Mouse (Mus musculus): Measurements from ENCODE around the gene Csf2rb. TPM values are rescaled to one million over a fixed set of nuclear protein-coding genes. Genes with fewer than 3 reads are reported as not detected.

Csf2rb gene
- polyA plus RNA-seq, 1 experiment from 2014 or later, result 2.3 TPM

GRCm38 (mm10) chr15:78365916-78366315 is 40.4 kb downstream of the Csf2rb start:
- 66% methylated on average over 2 of the region's 2 CpGs for whole genome bisulfite sequencing
- peaks cover 11% of the 10 kb centered on the region for H3K27me3 ChIP-seq (ENCODE audit: control insufficient read depth, insufficient read depth, low read length)
- peaks cover 7% of the 10 kb centered on the region for H3K9me3 ChIP-seq (replicated peaks; ENCODE audit: control insufficient read depth, low read length)
- H3K4me1 ChIP-seq (ENCODE audit: control insufficient read depth, insufficient read depth, low read length), result no peaks in the 10 kb centered on the region
- no peak overlapping the region for H3K9ac ChIP-seq (ENCODE audit: low read length)
- H3K36me3 ChIP-seq (ENCODE audit: control insufficient read depth, insufficient read depth), result no peaks in the 10 kb centered on the region
- H3K4me2 ChIP-seq (ENCODE audit: low read depth, low read length), result no peak overlapping the region
- H3K4me3 ChIP-seq (ENCODE audit: low read length), result no peak overlapping the region
- ATAC-seq (replicated peaks; ENCODE audit: extremely low read depth, insufficient read depth, low FRiP score), result no peak
- no peak overlapping the region for H3K27ac ChIP-seq (ENCODE audit: low read length)

DNA sequence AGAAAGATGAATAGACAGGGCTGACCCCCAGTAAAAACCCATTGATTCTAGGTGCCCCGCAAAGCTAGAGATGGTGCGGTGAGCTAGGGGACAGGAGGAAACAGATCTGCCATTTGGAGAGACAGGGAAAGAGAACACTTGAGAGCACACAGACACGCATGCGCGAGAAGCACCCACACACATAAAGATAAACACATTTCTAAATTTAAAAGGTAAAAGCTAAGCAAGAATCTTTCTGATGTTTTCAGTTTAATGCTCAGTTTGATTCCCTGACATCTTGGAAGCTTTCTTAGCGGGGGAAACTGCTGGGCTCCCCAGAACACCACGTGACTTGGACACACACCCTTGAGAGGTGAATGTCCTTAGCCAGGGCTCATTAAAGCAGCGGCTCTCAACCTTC is 41.3 kb downstream of the Csf2rb start:
- Histone ChIP-seq H3K27me3 (ENCODE audit: control insufficient read depth, insufficient read depth, low read length) (peaks cover 11% of the 10 kb centered on the region), H3K4me2 (ENCODE audit: low read depth, low read length) (no peak overlapping the region), H3K4me1 (ENCODE audit: control insufficient read depth, insufficient read depth, low read length) (no peaks in the 10 kb centered on the region), H3K9me3 (replicated peaks; ENCODE audit: control insufficient read depth, low read length) (peaks cover 7% of the 10 kb centered on the region), H3K9ac (ENCODE audit: low read length) (no peak overlapping the region), H3K36me3 (ENCODE audit: control insufficient read depth, insufficient read depth) (no peaks in the 10 kb centered on the region), H3K4me3 (ENCODE audit: low read length) (no peak overlapping the region), H3K27ac (ENCODE audit: low read length) (no peak overlapping the region)
- 67% methylated on average over 8 of the region's 8 CpGs for WGBS
- no peak for ATAC-seq (replicated peaks; ENCODE audit: extremely low read depth, insufficient read depth, low FRiP score)

DNA sequence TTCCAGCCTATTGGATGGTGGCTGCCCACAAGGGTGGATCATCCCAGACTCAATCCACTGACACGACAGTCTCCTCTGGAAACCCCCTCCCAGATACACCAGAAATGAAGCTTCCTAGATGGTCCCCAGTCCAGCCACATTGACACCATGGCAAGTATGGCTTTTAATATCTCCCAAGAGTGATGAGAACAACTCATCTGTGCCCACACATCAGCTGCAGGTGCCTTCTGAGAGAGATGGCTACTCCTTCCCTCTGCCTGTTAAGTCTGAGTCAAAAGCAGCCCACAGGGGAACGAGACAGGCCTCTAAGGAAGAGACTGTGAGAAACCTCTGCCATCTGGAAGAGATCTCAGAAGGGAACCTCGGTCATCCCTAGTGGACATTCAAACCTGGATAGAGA is 42.3 kb downstream of the Csf2rb start:
- ATAC-seq (replicated peaks; ENCODE audit: extremely low read depth, insufficient read depth, low FRiP score), result no peak
- no peak overlapping the region for H3K27ac ChIP-seq (ENCODE audit: low read length)
- H3K4me1 ChIP-seq (ENCODE audit: control insufficient read depth, insufficient read depth, low read length), result no peaks in the 10 kb centered on the region
- H3K9ac ChIP-seq (ENCODE audit: low read length), result no peak overlapping the region
- H3K36me3 ChIP-seq (ENCODE audit: control insufficient read depth, insufficient read depth), result no peaks in the 10 kb centered on the region
- 56% methylated on average over 3 of the region's 3 CpGs for WGBS
- H3K4me2 ChIP-seq (ENCODE audit: low read depth, low read length), result no peak overlapping the region
- H3K27me3 ChIP-seq (ENCODE audit: control insufficient read depth, insufficient read depth, low read length), result peaks cover 11% of the 10 kb centered on the region
- peaks cover 2% of the 10 kb centered on the region for H3K9me3 ChIP-seq (replicated peaks; ENCODE audit: control insufficient read depth, low read length)
- H3K4me3 ChIP-seq (ENCODE audit: low read length), result no peak overlapping the region

DNA sequence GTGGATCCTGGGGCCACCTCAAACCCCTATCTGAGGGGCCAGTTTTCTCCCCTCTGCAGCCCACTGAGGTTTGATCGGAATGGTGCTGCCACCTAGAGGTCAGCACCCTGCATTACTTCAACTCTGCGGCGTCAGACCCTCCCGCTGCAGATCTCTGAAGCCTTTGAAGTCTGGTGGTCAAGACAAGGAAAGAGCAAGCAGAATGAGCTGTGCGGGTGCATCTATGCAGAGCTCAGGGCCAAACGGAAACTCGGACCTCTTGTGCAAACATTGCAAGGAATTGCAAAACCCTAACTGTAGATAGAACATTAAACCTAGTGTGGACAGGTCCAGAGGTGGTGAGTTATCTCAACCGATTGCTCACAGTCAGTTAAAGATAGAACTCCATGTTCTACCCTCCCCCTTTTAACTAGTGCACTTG is 43.4 kb downstream of the Csf2rb start:
- Histone ChIP-seq H3K4me2 (ENCODE audit: low read depth, low read length) (no peak overlapping the region), H3K27me3 (ENCODE audit: control insufficient read depth, insufficient read depth, low read length) (peaks cover 11% of the 10 kb centered on the region), H3K36me3 (ENCODE audit: control insufficient read depth, insufficient read depth) (no peaks in the 10 kb centered on the region), H3K9me3 (replicated peaks; ENCODE audit: control insufficient read depth, low read length) (no peaks in the 10 kb centered on the region), H3K4me3 (ENCODE audit: low read length) (no peak overlapping the region), H3K9ac (ENCODE audit: low read length) (no peak overlapping the region), H3K27ac (ENCODE audit: low read length) (no peak overlapping the region), H3K4me1 (ENCODE audit: control insufficient read depth, insufficient read depth, low read length) (no peaks in the 10 kb centered on the region)
- ATAC-seq (replicated peaks; ENCODE audit: extremely low read depth, insufficient read depth, low FRiP score), result no peak; the same call in 1 of the 2 replicates
- WGBS, result 4% methylated on average over 8 of the region's 8 CpGs

GRCm38 (mm10) chr15:78369641-78370040 is 44.1 kb downstream of the Csf2rb start:
- H3K4me2 ChIP-seq (ENCODE audit: low read depth, low read length), result no peak overlapping the region
- no peak for ATAC-seq (replicated peaks; ENCODE audit: extremely low read depth, insufficient read depth, low FRiP score)
- no peak overlapping the region for H3K4me3 ChIP-seq (ENCODE audit: low read length)
- WGBS, result 58% methylated on average over 1 of the region's 1 CpGs
- H3K36me3 ChIP-seq (ENCODE audit: control insufficient read depth, insufficient read depth), result no peaks in the 10 kb centered on the region
- no peak overlapping the region for H3K27ac ChIP-seq (ENCODE audit: low read length)
- no peak overlapping the region for H3K9ac ChIP-seq (ENCODE audit: low read length)
- peaks cover 11% of the 10 kb centered on the region for H3K27me3 ChIP-seq (ENCODE audit: control insufficient read depth, insufficient read depth, low read length)
- no peaks in the 10 kb centered on the region for H3K9me3 ChIP-seq (replicated peaks; ENCODE audit: control insufficient read depth, low read length)
- no peaks in the 10 kb centered on the region for H3K4me1 ChIP-seq (ENCODE audit: control insufficient read depth, insufficient read depth, low read length)

GRCm38 (mm10) chr15:78372796-78373195 is 47.2 kb downstream of the Csf2rb start:
- no peak overlapping the region for H3K9ac ChIP-seq (ENCODE audit: low read length)
- H3K4me2 ChIP-seq (ENCODE audit: low read depth, low read length), result no peak overlapping the region
- H3K9me3 ChIP-seq (replicated peaks; ENCODE audit: control insufficient read depth, low read length), result no peaks in the 10 kb centered on the region
- peaks cover 10% of the 10 kb centered on the region for H3K27me3 ChIP-seq (ENCODE audit: control insufficient read depth, insufficient read depth, low read length)
- no peak for ATAC-seq (replicated peaks; ENCODE audit: extremely low read depth, insufficient read depth, low FRiP score)
- WGBS, result 51% methylated on average over 3 of the region's 3 CpGs
- H3K4me1 ChIP-seq (ENCODE audit: control insufficient read depth, insufficient read depth, low read length), result no peaks in the 10 kb centered on the region
- H3K27ac ChIP-seq (ENCODE audit: low read length), result no peak overlapping the region
- no peak overlapping the region for H3K4me3 ChIP-seq (ENCODE audit: low read length)
- H3K36me3 ChIP-seq (ENCODE audit: control insufficient read depth, insufficient read depth), result no peaks in the 10 kb centered on the region

DNA sequence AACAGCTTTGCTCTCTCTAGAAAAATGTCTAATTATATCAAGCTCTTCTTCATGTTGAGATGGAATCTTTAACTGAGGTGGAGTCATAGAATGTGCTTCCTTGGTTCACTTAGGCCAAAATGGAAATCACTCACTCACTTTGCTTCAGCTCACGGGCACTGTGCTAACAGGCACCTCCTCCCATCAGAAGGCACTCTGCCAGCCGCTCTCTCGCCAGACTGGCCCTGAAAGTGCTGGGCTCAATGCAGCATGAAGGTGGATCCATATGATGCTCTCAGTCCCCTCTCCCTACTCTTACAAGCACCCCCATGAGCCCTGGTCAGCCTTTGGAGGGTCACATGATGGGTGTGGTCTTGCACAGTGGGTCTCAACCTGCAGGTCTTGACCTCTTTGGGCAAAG is 48.7 kb downstream of the Csf2rb start:
- Histone ChIP-seq H3K36me3 (ENCODE audit: control insufficient read depth, insufficient read depth) (no peaks in the 10 kb centered on the region), H3K4me1 (ENCODE audit: control insufficient read depth, insufficient read depth, low read length) (no peaks in the 10 kb centered on the region), H3K4me2 (ENCODE audit: low read depth, low read length) (no peak overlapping the region), H3K27me3 (ENCODE audit: control insufficient read depth, insufficient read depth, low read length) (peaks cover 2% of the 10 kb centered on the region; the same call in 1 of the 2 replicates), H3K27ac (ENCODE audit: low read length) (no peak overlapping the region), H3K9me3 (replicated peaks; ENCODE audit: control insufficient read depth, low read length) (peaks cover under 1% of the 10 kb centered on the region; the same call in 1 of the 2 replicates), H3K4me3 (ENCODE audit: low read length) (no peak overlapping the region), H3K9ac (ENCODE audit: low read length) (no peak overlapping the region)
- no peak for ATAC-seq (replicated peaks; ENCODE audit: extremely low read depth, insufficient read depth, low FRiP score)
- 53% methylated on average over 3 of the region's 3 CpGs for WGBS

GRCm38 (mm10) chr15:78377859-78378258 is 52.3 kb downstream of the Csf2rb start:
- no peak overlapping the region for H3K27ac ChIP-seq (ENCODE audit: low read length)
- H3K4me1 ChIP-seq (ENCODE audit: control insufficient read depth, insufficient read depth, low read length), result no peaks in the 10 kb centered on the region
- peaks cover 3% of the 10 kb centered on the region; the same call in 1 of the 2 replicates for H3K9me3 ChIP-seq (replicated peaks; ENCODE audit: control insufficient read depth, low read length)
- no peak overlapping the region for H3K4me3 ChIP-seq (ENCODE audit: low read length)
- no peaks in the 10 kb centered on the region; the same call in 1 of the 2 replicates for H3K27me3 ChIP-seq (ENCODE audit: control insufficient read depth, insufficient read depth, low read length)
- H3K4me2 ChIP-seq (ENCODE audit: low read depth, low read length), result no peak overlapping the region
- no peak overlapping the region for H3K9ac ChIP-seq (ENCODE audit: low read length)
- ATAC-seq (replicated peaks; ENCODE audit: extremely low read depth, insufficient read depth, low FRiP score), result no peak
- WGBS, result 75% methylated on average over 10 of the region's 10 CpGs
- no peaks in the 10 kb centered on the region for H3K36me3 ChIP-seq (ENCODE audit: control insufficient read depth, insufficient read depth)

DNA sequence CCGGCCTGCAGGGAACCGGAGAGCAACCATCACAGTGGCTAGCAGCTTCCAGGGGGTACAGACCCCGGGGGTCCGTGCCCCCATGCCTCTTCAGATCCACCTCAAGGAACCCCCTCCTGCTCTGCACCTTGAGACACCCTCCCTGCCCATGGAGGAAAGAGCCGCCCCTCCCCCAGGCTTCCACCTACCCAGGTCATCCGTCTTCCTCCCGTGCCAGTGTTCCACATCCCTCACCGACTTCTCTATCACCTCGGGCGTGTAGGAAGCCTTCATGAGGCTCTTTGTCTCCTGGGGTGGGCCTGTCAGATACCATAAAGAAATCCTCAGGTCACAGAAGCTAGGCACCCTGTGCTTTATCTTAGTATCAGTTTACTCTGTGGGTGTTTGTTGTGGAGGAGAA is 53.0 kb downstream of the Csf2rb start:
- H3K9me3 ChIP-seq (replicated peaks; ENCODE audit: control insufficient read depth, low read length), result peaks cover 3% of the 10 kb centered on the region; the same call in 1 of the 2 replicates
- no peak overlapping the region for H3K27ac ChIP-seq (ENCODE audit: low read length)
- ATAC-seq (replicated peaks; ENCODE audit: extremely low read depth, insufficient read depth, low FRiP score), result no peak
- no peaks in the 10 kb centered on the region for H3K36me3 ChIP-seq (ENCODE audit: control insufficient read depth, insufficient read depth)
- 74% methylated on average over 10 of the region's 10 CpGs for WGBS
- no peak overlapping the region for H3K4me2 ChIP-seq (ENCODE audit: low read depth, low read length)
- H3K27me3 ChIP-seq (ENCODE audit: control insufficient read depth, insufficient read depth, low read length), result no peaks in the 10 kb centered on the region; the same call in 1 of the 2 replicates
- H3K4me1 ChIP-seq (ENCODE audit: control insufficient read depth, insufficient read depth, low read length), result no peaks in the 10 kb centered on the region
- H3K4me3 ChIP-seq (ENCODE audit: low read length), result no peak overlapping the region
- no peak overlapping the region for H3K9ac ChIP-seq (ENCODE audit: low read length)

Data from heart, embryonic 16.5 days (tissue).